In genomic region chr2:152821566-152821965, GRCm38 (mm10) we compare ENCODE assay signal across 7 mouse cellular contexts. TPM values are rescaled to one million over a fixed set of nuclear protein-coding genes. Genes with fewer than 3 reads are reported as not detected.
A peak's percentile ranks its signal among the peaks of the same experiment; 100 is the strongest.
DNase-seq lines count a peak whose midpoint lies in the region; ATAC-seq and TF ChIP-seq lines count a peak whose summit lies in the region.

No protein-coding gene starts in this region.

- no peak for ATAC-seq in limb, embryonic 11.5 days (ENCODE audit: insufficient number of reproducible peaks, low FRiP score, low TSS enrichment, low read depth)

- TF ChIP-seq CTCF in kidney, adult 2 months (conservative IDR thresholded peaks at IDR 0.05; ENCODE audit: insufficient read depth, insufficient read length, low read depth, low read length) = no peak

- H3K36me3 ChIP-seq in kidney, adult 2 months (ENCODE audit: control insufficient read depth, insufficient read depth, low read length) = no peaks in the 10 kb centered on the region; the same call in 1 of the 2 replicates
- H3K36me3 ChIP-seq in limb, embryonic 11.5 days (ENCODE audit: control insufficient read depth, insufficient read depth, low read length) = peaks cover 3% of the 10 kb centered on the region; the same call in 1 of the 2 replicates

- H3K27me3 ChIP-seq in kidney, adult 2 months (replicated peaks; ENCODE audit: control insufficient read depth, insufficient read depth, low read length) = no peaks in the 10 kb centered on the region
- H3K27me3 ChIP-seq in limb, embryonic 11.5 days (ENCODE audit: control insufficient read depth, insufficient read depth, low read length) = no peaks in the 10 kb centered on the region

- no peak for DNase-seq in kidney, adult 2 months
- DNase-seq in kidney, adult 18-20 months = no peak
- peak; percentile 4 for DNase-seq in thymus, postnatal 25 days
- no peak for DNase-seq in thymus, postnatal 14 days
- DNase-seq in limb, embryonic 11.5 days (ENCODE audit: low spot score) = no peak
- no peak for DNase-seq in adrenal gland, postnatal 36 days
- no peak for DNase-seq in cerebellum, postnatal 10 days

- peaks cover 70% of the 10 kb centered on the region for H3K4me1 ChIP-seq in kidney, adult 2 months (ENCODE audit: control insufficient read depth, insufficient read depth, low read length)
- peaks cover 15% of the 10 kb centered on the region for H3K4me1 ChIP-seq in limb, embryonic 11.5 days (ENCODE audit: control insufficient read depth, insufficient read depth, low read length)

- H3K4me2 ChIP-seq in limb, embryonic 11.5 days (ENCODE audit: low read depth, severe bottlenecking) = no peak overlapping the region; the same call in 1 of the 2 replicates

- H3K9ac ChIP-seq in limb, embryonic 11.5 days (ENCODE audit: low read length) = no peak overlapping the region

- H3K9me3 ChIP-seq in limb, embryonic 11.5 days (ENCODE audit: control insufficient read depth, low read length) = no peaks in the 10 kb centered on the region

- no peak overlapping the region for H3K4me3 ChIP-seq in kidney, adult 2 months (ENCODE audit: insufficient read depth, low read depth, low read length)
- no peak overlapping the region for H3K4me3 ChIP-seq in limb, embryonic 11.5 days (ENCODE audit: low read depth, low read length)

- no peak for TF ChIP-seq POLR2A in kidney, adult 2 months (IDR thresholded peaks at IDR 0.05; ENCODE audit: low read depth, low read length)

- H3K27ac ChIP-seq in kidney, adult 2 months (ENCODE audit: insufficient read depth, low read depth, low read length) = peak overlapping the region; percentile 94
- H3K27ac ChIP-seq in limb, embryonic 11.5 days (replicated peaks; ENCODE audit: low read depth, low read length) = peak overlapping the region; percentile 38; the same call in 1 of the 2 replicates

RNA-seq across cellular contexts. Expression of gene Bcl2l1, which starts 10.0 kb away (rescaled TPM):
- polyA plus RNA-seq in kidney, adult 2 months (2012; rRNA removed) = 126 and 129 TPM in 2 replicates
- polyA plus RNA-seq in limb, embryonic 11.5 days (2014; fragmentation: Nextera tagmentation; extraction: Ambion mirVana) = 109 and 110 TPM in 2 replicates
- total RNA-seq in adrenal gland, postnatal 36 days (2021) = 10 to 100 TPM; 58.2 to 93.9 TPM

RNA-seq across cellular contexts. Expression of gene Tpx2, which starts 26.2 kb away (rescaled TPM):
- 0.22 and 0.39 TPM in 2 replicates for polyA plus RNA-seq in kidney, adult 2 months (2012; rRNA removed)
- 172 and 182 TPM in 2 replicates for polyA plus RNA-seq in limb, embryonic 11.5 days (2014; fragmentation: Nextera tagmentation; extraction: Ambion mirVana)
- total RNA-seq in adrenal gland, postnatal 36 days (2021) = 1 to 10 TPM; 5.1 to 6.2 TPM

Comparison
In these comparisons a context has a peak if more than half of its experiments do, and no peak if none do; other contexts are left out.
1. RNA of gene Tpx2, which starts 26.2 kb away (polyA plus RNA-seq): 172 to 182 TPM in limb, embryonic 11.5 days; 0.22 to 0.39 TPM in kidney, adult 2 months; every median in the first group is over 100 times any median in the second.